Mouse (Mus musculus) retina, adult 2 months (tissue): ENCODE results near the gene Wls.

ENCODE experiments used
- DNase-seq: peaks from one replicate; pipeline ENCODE4 v3.0.0-alpha.2; 2012; ENCODE audit warnings: low read depth, low spot score

Gene Wls

DNA sequence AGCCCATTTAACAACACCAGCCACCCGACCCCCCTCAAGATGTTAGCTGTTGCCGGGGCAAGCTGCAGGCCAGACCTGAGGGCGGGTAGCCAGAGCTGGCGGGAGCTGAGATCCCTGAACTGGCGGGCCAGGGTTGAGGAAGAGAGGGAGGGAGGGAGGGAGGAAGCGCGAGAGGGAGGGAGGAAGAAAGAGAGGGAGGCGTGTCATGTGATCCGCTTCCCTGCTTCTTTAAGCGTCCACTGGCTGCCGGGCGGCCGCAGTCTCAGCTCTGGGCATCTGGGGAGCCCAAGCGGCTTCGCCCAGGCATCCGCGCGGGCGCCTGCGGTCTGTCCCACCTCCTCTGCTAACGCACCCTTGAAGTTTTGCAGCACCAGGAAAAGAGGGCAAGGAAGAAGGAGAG is at the start of gene Wls:
TSS of gene Wls (plus strand) at position 192 of the 400 bp plus-strand sequence.
- no peak for DNase-seq

DNA sequence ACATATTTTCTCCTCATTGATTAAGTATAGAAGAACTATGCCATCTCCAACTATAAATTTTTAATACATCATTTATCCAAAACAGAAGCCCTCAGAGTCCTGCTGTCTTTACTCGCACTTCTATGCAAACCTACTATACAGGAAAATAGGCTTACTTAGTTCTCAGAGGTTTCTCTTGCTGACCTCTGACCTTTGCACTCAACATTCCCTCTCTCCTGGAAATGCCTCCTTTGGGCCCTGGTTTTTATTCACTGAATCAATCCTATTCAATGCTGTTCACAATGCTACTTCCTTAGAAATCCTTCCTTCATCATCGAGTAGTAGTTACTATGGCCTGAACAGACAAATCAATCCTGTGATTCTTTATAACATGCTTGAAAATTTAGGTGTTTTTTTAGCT is 49.7 kb upstream of the Wls start:
- DNase-seq, result no peak

DNA sequence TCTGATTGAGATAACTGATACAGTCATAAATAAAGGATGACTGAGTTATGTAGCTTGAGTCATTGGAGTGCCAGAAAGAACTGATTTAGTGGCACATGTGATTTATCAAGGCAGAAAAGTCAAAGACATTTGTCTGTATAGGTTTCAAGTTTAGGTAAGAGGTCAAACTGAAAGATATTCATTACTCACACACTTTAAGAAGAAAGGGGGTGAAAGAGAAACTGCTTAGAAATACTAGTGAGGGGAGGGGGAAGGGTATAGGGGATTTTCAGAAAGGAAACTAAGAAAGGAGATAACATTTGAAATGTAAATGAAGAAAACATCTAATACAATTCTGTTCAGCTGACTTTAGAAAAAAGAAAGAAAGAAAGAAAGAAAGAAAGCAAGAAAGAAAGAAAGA is 7.9 kb upstream of the Wls start:
- no peak for DNase-seq

DNA sequence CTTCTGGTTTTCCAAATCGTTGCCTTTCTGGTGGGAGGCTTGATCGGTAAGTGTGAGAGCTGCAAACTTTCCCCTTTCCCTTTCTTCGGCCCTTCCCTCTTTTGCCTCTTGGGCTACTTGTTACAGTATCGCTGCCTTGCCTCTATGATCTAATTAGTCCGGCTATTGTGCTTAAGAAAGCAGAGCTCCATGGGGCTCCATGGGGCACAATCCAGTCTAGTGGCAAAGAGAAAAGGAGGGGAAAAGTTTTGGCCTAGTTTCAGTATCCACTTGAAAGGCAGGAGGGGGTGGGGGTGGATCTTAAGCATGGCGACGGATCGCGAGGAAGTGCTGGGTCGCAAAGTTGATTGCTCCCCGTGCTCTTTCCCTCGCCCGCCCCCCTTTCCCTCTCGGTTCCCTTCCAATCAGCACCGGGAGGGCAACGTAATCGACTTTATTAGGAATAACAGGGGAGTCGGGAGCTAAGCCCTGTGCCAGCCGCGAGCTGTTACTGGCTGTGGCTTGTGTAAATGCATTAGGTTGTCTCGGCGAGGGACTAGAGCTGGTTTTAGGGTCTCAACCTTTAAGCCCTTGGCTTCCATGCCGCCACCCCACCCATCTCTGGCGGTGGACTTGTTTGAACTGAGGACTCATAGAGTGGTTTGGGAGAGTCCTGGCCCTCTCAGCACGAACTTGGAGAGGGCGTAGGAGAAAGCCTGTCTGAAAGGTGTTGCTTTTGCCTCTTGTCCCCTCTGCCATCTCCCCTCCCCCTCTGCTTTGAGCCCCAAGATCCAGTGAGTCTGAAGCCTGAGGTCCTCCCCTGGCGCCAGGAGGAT is 737 bp downstream of the Wls start:
- DNase-seq, result no peak

DNA sequence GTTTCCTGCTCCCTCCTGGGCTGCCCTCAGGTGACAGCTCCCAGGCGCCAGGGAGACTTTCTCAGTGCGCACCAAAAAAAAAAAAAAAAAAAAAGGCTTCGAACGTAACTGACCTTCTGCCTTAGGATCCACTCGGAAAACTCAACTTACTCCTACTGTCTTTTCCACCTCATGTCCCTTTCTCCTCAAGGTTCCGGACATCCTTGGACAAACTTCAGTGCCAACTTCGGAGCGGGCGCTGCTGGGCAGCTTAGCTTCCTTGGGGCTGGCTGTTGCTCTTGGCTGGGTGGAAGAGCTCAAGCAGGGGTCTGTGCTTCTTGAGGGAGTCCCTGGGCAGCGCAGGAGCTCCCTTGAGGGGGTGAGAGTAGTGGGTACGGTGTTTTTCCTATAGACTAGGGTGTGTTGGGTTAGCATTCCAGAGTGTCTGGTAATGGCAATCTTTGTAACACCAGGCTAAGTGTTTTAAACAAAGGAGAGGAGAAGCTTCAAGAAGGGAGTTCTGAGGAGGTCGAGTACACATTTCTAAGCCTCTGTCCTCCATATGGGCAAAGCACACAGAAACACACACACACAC is 1.4 kb downstream of the Wls start:
- DNase-seq, result no peak

DNA sequence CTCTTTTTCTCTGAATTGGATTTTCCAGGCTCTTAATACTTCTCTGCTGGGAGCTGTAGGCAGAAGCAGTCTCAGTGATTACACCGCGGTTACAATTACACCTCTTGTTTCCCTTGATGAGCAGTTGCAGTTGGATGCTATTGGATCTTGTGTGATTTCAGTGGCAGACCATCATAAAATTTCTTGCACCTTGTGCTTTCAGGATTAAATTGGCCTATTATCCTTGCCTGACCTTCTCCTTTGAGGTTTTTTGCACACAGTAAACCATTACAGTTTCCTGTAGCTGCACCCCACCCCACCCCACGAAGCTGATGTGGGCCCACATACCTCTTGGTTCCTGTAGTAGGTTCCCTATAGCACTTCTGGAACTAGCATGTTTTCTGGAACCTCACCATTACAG is 2.0 kb downstream of the Wls start:
- DNase-seq, result no peak

DNA sequence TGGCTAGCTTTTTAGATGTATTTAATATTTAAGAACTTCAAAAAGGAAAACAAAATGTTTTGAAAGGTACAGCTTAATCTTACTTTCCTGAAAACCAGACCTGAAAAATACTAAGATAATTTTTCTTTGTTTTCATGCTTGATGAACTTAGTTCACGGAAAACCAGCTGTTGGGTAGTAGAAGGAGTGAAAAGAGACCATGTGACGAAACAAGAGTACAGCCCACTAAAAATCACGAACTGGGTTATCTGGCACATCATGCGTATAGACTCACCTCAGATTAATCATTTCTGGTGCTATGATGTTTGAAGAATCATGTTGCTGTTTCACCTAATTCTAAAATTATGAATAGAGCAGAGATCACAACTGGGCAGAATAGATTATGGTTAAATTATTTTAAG is 3.7 kb downstream of the Wls start:
- no peak for DNase-seq

DNA sequence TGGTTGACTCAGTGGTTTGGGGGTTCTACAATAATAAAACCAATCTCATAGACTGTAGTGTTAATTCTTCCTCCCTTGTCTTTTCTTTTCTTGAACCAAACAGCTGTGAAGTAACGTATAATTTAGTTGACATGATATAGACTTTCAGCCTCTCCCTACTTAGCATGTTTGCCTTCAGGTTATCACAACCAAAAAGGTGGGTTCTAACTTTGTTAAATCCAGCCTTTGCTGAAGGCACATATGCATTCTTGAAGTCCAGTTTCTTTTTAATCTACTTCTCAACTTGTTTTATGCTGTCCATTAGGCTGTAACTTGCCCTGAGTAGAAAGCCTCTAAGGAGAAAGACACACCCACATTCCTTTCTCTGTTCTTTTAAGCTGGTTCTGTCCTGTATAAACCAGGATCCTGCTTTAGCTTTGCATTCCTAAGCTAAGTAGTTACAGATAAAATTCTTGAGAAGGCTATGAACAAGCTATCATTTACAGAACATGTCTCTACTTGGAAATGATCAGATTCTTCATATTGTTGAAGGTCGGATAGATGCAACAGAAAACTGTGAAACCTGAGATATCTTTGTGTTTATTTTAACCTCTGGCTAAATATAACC is 8.0 kb downstream of the Wls start:
- no peak for DNase-seq

DNA sequence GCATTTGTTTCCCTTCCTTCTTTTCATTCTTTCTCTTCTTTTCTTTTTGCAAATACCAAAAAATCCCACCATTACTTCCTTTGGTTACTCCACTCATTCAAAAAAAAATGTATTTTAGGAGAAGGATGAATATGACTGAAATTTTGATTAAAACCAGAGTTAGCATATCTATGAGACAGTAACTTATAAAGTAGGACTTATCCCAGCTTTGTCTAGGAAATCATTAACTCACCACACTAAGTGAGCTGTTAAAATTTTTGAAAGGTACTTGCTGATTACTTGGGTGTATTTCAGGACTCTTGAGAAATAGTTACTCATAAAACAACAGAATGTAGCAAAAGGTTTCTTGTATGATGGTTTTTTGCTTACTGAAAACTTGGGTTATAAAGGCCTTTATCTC is 8.7 kb downstream of the Wls start:
- DNase-seq, result no peak

DNA sequence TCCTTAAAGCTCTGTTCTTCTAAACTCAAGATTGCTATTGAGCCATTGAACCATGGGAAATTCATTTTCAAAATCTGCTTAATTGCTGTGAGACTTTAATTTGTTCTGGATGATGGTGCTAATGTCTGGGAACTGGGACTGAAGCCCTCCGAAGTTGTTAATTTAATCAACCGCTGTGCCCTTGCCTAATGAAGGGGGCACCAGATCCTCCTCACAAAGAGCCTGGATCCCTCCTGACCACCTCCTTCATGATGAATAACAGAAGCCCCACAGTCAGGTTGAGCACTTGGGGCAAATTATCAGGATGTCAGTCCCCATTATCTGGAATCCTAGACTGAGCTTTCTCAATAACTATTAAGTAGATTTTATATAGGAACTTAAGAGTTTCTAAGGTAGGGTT is 12.0 kb downstream of the Wls start:
- DNase-seq, result no peak

DNA sequence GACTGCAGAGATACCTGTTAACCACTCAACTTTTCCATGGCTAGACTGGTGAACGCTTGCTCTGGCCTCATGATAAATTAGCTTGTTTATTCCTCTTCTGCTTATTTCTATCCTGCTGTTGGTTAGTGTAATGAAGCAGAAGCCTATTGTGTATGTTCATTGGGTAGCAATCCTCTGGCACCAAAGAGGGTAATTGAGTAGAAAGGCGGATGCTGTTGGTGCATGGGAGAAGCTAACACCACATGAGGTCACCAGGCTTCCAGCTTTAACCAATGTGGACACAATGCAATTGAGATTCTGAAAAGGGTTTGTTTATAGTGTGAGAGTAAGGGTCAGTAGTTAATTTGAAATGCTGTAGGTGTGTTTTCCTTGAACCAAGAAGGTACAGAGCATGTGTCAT is 12.5 kb downstream of the Wls start:
- no peak for DNase-seq

DNA sequence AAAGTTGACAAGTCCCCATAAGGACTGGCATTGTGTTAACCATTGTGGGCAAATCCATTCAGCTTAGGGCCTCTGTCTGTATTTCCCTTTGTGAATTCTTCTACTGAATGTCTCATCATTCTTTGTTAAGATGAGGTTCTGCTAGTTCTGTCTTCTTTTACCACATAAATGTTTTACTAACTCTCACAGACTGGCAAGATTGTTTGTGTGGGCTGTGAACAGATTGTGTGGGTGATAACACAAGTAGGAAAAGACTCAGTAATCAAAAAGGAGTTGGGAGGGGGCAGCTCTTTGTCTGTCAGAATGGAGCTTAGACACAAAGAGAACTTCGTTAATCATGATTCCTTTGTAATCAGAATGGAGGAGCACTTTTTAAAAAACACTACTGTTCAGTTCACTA is 17.6 kb downstream of the Wls start:
- no peak for DNase-seq

DNA sequence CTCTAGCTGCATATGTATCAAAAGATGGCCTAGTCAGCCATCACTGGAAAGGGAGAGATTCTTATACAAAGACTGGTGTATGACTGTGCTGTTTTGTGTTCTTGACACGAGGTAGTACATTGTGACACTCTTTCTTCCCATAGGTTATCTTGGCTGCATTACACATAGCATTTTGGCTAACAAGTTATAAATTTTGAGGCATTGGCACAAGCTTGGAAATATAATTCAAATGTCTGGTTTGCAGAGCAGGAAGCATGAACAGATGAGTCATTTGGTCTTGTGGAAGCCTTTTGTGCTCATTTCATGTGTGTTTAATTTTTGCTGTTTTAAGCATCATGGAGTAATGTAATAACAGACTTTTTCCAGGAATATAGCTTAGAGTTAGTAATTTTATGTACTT is 26.2 kb downstream of the Wls start:
- DNase-seq, result no peak

DNA sequence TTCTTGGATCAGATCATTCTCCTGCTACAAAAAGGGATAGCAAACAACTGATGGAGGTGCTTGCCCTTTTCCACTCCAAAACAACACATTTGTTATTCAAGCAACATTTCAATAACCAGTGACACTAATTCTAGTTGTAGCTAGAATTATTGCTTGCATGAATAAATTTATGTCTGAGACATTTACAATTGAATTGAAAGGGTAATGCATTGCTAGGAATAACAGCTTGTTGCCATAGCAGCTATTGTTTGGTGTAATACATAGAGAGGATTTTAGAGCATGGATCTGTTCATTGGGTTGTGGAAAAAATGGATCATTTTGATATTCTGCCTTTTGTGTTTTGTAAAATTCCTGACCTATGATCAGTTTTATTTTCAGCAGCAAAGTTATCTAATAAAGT is 39.5 kb downstream of the Wls start:
- no peak for DNase-seq

DNA sequence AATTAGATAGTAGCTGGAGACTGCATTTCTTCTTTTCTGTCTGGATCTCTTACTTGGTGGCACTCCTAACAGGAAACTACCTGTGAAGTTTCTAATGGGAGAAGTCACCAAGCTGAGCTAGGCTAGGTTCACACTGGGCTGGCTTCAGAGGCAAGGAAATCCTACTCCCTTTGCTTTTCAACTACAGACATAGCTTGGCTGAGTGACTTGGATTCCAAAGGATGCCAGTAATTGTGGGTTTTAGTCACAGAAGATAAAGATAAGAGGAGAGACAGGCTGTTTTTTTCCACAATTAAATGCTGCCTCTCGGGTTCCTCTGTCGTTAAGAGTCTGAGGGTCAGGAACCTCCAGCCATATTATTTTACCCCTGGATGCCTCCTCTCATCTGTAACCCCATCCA is 43.9 kb downstream of the Wls start:
- DNase-seq, result no peak

DNA sequence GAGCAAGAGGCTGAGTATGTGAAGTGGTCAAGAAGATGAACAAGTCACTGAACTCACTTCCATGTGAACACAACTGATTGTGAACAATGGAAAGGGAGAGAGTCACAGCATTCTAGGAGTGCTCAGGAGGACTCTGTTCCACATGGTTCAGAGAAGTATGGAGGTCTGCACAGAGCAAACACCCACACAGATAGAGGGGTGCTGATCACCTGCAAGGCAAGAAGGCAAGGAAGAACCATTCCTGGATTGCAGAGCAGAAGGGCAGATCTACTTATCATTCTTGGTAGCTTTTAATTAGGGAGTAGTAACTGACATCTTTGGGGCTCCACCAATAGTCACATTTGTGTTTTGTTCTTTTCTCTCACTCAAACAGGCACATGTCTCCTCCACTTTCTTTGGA is 45.3 kb downstream of the Wls start:
- no peak for DNase-seq

DNA sequence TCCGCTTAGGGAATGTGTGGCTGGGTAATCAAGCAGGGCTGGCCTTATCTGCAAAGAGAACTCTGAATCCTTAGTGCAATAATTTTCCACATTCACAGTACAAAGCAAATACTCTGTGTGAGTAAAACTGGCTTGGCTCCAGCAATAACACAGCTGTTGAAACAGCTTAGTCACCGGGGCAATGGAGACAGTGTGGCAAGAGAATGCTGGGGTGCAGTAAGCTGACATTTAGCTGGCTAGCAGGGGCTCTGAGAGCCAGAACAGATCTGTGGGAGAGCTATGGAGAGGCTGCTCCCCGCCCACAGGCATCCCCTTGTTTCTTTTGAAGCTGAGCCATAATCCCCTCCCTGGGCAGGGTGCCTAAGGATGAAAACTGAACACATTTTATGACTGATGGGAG is 45.8 kb downstream of the Wls start:
- peak; percentile 11 for DNase-seq

DNA sequence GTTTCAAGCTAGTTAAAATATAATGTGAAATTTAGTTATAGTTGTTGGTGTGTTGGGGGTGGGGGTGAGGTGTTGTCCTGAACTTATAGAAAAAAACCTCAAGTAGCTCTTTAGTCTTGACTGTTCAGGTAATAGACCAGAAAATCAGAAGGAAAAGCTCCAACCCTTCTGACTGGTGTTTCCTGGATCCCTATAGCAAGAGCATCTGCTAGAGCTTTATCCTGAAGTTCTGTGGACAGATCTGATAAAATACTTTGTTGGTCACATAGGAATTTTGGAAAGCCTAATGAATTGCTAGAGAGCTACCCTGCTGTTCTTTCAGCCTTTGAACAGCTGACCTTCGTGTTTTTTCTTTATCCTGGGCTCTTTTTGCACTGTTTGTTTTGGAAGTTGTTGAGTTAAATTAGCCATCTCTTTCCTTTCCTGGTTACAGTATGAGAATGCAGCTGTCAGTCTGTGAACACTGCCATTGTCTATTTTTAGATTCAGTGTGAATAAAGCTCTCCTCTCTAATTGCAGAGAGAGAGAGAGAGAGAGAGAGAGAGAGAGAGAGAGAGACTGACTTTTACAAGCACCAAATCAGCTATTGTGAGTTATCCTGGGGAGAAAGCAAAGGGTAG is 46.4 kb downstream of the Wls start:
- no peak for DNase-seq

DNA sequence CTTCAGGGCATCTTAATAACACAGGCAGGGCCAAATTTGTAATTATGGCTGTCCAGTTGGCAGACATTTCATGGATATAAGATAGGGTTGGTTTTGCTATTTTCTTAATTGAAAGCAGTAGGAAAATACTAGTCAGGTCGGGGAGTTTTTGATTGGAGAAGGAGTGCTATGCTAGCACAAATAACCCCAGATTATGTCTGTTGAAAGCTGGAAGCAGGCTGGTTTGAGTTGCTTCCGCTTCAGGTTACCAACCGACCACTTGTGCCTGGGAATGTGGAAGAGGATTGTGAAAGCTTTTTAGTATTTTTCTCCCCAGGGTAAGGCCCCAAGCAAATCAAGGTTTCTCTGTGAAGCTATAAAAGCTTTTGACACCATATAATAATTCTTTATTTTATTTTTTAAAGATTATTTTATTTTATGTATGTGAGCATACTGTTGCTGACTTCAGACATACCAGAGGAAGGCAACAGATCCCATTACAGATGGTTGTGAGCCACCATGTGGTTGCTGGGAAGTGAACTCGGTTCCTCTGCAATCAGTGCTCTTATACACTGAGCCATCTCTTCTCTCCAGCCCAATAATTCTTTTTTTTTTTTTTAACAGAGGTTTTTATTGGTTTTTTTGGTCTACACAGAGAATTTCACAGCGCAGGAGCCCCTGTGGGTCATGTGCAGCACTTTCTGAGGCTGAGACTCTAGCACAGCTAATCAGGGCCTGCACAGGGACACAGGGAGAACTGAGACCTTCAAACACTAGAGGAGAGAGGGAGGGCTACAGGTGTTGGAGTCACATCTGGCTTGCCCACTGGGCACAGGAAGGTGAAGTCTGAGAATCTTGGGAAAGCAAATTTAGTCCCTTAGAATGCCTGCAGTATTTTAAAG is 50.9 kb downstream of the Wls start:
- no peak for DNase-seq

DNA sequence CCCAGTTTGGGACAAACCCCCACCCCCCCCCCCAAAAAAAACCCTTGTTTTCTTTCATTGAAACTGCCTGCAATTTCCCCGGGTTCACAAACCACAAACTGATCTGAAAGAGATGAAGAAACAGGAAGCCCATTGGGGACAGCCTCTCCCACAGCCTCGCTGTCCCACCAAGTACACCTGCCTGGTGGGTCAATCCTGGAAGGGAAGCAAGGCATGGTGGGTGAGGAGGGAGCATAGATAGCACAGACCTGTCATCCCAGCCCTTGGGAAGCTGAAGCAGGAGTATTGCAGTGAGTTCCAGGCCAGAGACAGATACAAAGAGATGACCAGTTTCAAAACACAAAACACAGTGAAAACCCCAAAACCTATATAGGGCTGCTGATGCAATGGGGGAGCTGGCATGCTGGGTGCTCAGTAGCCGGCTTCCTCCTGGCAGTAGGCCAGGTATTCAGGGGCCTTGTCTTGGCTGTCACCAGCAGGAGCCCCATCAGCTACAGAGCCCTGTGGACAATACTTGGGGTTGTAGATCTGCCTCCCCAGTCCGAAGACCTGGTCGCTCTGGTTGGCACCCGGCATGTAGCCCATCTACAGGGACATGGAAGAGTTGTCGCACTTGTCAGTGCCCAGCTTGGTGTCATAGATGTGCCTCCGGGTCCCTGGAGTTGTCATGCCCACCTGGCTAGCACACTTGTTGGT is 51.7 kb downstream of the Wls start:
- no peak for DNase-seq

DNA sequence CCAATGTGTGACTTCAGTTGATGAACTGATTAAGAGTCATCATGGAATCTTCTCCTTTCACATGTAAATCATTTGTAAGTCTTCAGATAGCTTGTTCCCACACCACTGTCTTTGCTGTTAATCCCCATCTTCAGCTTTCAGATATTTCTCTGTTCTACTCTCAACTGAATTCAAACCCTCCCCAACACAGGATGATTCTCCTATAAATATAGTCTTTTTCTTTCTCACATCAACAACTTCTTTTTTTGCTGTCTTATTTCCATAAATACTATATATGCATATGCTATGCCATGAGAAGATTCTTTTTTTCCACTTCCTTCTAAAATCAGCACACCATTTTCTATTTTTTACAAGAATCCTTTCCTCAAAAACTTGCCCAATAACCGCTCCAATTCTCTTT is 67.9 kb downstream of the Wls start:
- no peak for DNase-seq
